Mouse (Mus musculus) CH12.LX (cell line): ENCODE measurements around the gene Xkr7. TPM values are rescaled to one million over a fixed set of nuclear protein-coding genes. Genes with fewer than 3 reads are reported as not detected.

Source experiments
- DNase-seq: peaks from one replicate; pipeline ENCODE4 v3.0.0-alpha.2; 2013; ENCODE audit errors: extremely low read depth
- H3K27ac ChIP-seq: 2 replicates; pipeline ENCODE4 v1.5.1; 2012; ENCODE audit warnings: low read depth, mild to moderate bottlenecking, control low read depth, moderate library complexity; ENCODE audit not compliant: insufficient read depth
- H3K27me3 ChIP-seq: replicated peaks from 2 replicates; pipeline ENCODE3; 2012; ENCODE audit warnings: inconsistent platforms
- H3K36me3 ChIP-seq, 2 experiments: replicated peaks in 1 of 2; 2 replicates each; pipeline versions ENCODE3 to v1.6.1; 2012; ENCODE audit warnings: inconsistent platforms in 1 of 2, low read length in 1 of 2, mild to moderate bottlenecking in 1 of 2, mixed read lengths in 1 of 2, moderate library complexity in 1 of 2; ENCODE audit not compliant: control insufficient read depth in 1 of 2, insufficient read depth in 1 of 2
- H3K4me1 ChIP-seq, 2 experiments: 2 replicates each; pipeline ENCODE4 v1.6.1; 2012; ENCODE audit warnings: inconsistent platforms in 1 of 2, moderate library complexity in 1 of 2; ENCODE audit not compliant: insufficient read depth in 2 of 2, control insufficient read depth in 1 of 2
- H3K4me2 ChIP-seq: 2 replicates; pipeline ENCODE4 v1.6.1; 2012; ENCODE audit warnings: low read depth, mild to moderate bottlenecking, control low read depth; ENCODE audit not compliant: poor library complexity, insufficient read depth, severe bottlenecking
- H3K4me3 ChIP-seq, 3 experiments: fragments of 150-350 bp in 1 of 3; sonication (generic) in 1 of 3; replicated peaks in 1 of 3; 2 replicates each; pipeline versions ENCODE3 to v1.5.1; 2011 to 2012; ENCODE audit warnings: low read depth in 2 of 3, low read length in 2 of 3, mild to moderate bottlenecking in 2 of 3, moderate library complexity in 2 of 3, control low read depth in 1 of 3, improper control_type of control experiment in 1 of 3, inconsistent platforms in 1 of 3, mixed read lengths in 1 of 3; ENCODE audit not compliant: poor library complexity in 1 of 3
- H3K79me2 ChIP-seq: replicated peaks from 2 replicates; pipeline ENCODE4 v1.6.1; 2012; ENCODE audit warnings: mild to moderate bottlenecking, moderate library complexity; ENCODE audit not compliant: control insufficient read depth, poor library complexity, insufficient read depth, severe bottlenecking; ENCODE audit errors: extremely low read depth
- H3K9ac ChIP-seq: 2 replicates; pipeline ENCODE4 v1.6.1; 2012; ENCODE audit warnings: low read depth, mild to moderate bottlenecking, control low read depth, moderate library complexity; ENCODE audit not compliant: insufficient read depth
- H3K9me3 ChIP-seq: replicated peaks from 2 replicates; pipeline ENCODE3; 2012; ENCODE audit warnings: low read length, inconsistent platforms, mixed read lengths
- BHLHE40 ChIP-seq: IDR thresholded peaks from 2 replicates; pipeline ENCODE4 v1.6.1; 2011; ENCODE audit warnings: mild to moderate bottlenecking, low read depth, low read length, improper control_type of control experiment
- CHD1 ChIP-seq: IDR thresholded peaks from 2 replicates; pipeline ENCODE4 v1.6.1; 2012; ENCODE audit warnings: low read depth, low read length, improper control_type of control experiment, inconsistent platforms
- CHD2 ChIP-seq: IDR thresholded peaks from 2 replicates; pipeline ENCODE4 v1.6.1; 2011; ENCODE audit warnings: low read length, improper control_type of control experiment
- E2F4 ChIP-seq: IDR thresholded peaks from 2 replicates; pipeline ENCODE4 v1.6.1; 2011; ENCODE audit warnings: low read depth, low read length, improper control_type of control experiment; ENCODE audit not compliant: insufficient replicate concordance
- ELF1 ChIP-seq: IDR thresholded peaks from 2 replicates; pipeline ENCODE4 v1.6.1; 2014; ENCODE audit warnings: low read depth, mild to moderate bottlenecking, inconsistent platforms, low read length, improper control_type of control experiment
- IRF4 ChIP-seq: IDR thresholded peaks from 2 replicates; pipeline ENCODE4 v1.6.1; 2014; ENCODE audit warnings: low read depth, mild to moderate bottlenecking, inconsistent platforms, low read length, improper control_type of control experiment
- MAX ChIP-seq: IDR thresholded peaks from 2 replicates; pipeline ENCODE4 v1.6.1; 2011; ENCODE audit warnings: low read length, improper control_type of control experiment
- MAZ ChIP-seq: IDR thresholded peaks from 2 replicates; pipeline ENCODE4 v1.6.1; 2012; ENCODE audit warnings: low read depth, mild to moderate bottlenecking, inconsistent platforms, low read length, improper control_type of control experiment, moderate library complexity
- MXI1 ChIP-seq: IDR thresholded peaks from 2 replicates; pipeline ENCODE4 v1.6.1; 2011; ENCODE audit warnings: mild to moderate bottlenecking, low read depth, low read length, improper control_type of control experiment
- MYC ChIP-seq: IDR thresholded peaks from 2 replicates; pipeline ENCODE4 v1.6.1; 2011; ENCODE audit warnings: low read depth, mild to moderate bottlenecking, improper control_type of control experiment, low read length
- PAX5 ChIP-seq: IDR thresholded peaks from 2 replicates; pipeline ENCODE4 v1.6.1; 2012; ENCODE audit warnings: low read length, inconsistent platforms, mixed read lengths
- POLR2A ChIP-seq: IDR thresholded peaks from 2 replicates; pipeline ENCODE4 v1.6.1; 2011; ENCODE audit warnings: low read depth, mild to moderate bottlenecking, improper control_type of control experiment, low read length
- POLR2AphosphoS2 ChIP-seq: IDR thresholded peaks from 2 replicates; pipeline ENCODE4 v1.6.1; 2011; ENCODE audit warnings: low read depth, low read length, improper control_type of control experiment
- RCOR1 ChIP-seq: conservative IDR thresholded peaks from 2 replicates; pipeline ENCODE4 v1.6.1; 2012; ENCODE audit warnings: low read depth, mild to moderate bottlenecking, inconsistent platforms, low read length, improper control_type of control experiment
- SIN3A ChIP-seq: IDR thresholded peaks from 2 replicates; pipeline ENCODE4 v1.6.1; 2012; ENCODE audit warnings: low read length, improper control_type of control experiment, inconsistent platforms
- TBP ChIP-seq: conservative IDR thresholded peaks from 2 replicates; pipeline ENCODE4 v1.6.1; 2011; ENCODE audit warnings: low read depth, low read length, improper control_type of control experiment
- TCF12 ChIP-seq: IDR thresholded peaks from 2 replicates; pipeline ENCODE4 v1.6.1; 2014; ENCODE audit warnings: low read depth, mild to moderate bottlenecking, inconsistent platforms, low read length, improper control_type of control experiment
- ZKSCAN1 ChIP-seq: IDR thresholded peaks from 2 replicates; pipeline ENCODE4 v1.6.1; 2012; ENCODE audit warnings: low read depth, inconsistent platforms, low read length, improper control_type of control experiment, borderline replicate concordance
- dilution Hi-C: fragments of 300-500 bp; cut with MboI; formaldehyde crosslinking; loops from 2 replicates; pipeline ENCODE4 v1.14.3; 2020; ENCODE audit warnings: low sequenced_read_pairs; ENCODE audit not compliant: extremely low pct_unique_long_range_greater_than_20kb, extremely low pct_ligation_motif_present
- in situ Hi-C: fragments of 300-500 bp; cut with MboI; formaldehyde crosslinking; loops from 3 replicates; pipeline ENCODE4 v1.14.3; 2019; ENCODE audit warnings: low sequenced_read_pairs, low pct_ligation_motif_present, low pct_unique_long_range_greater_than_20kb, mixed read lengths
- polyA plus RNA-seq: library from polyadenylated mRNA; unstranded; fragments of >175 nt; gene quantifications from 2 replicates; pipeline ENCODE4 v1.2.1, GENCODE M21; 2012; ENCODE audit warnings: low read depth; ENCODE audit not compliant: insufficient read length
- total RNA-seq, 2 experiments: library from RNA; depleted of rRNA; stranded (reverse); fragments of 300-350 nt in 1 of 2; fragments of >200 nt in 1 of 2; gene quantifications; 2 replicates each; pipeline ENCODE4 v1.2.3; 2012 to 2014

Xkr7 gene
- total RNA-seq (2012; rRNA removed) (not detected in 2 replicates), total RNA-seq (2014; rRNA removed) (not detected in 2 replicates), polyA plus RNA-seq (not detected in 2 replicates)

DNA sequence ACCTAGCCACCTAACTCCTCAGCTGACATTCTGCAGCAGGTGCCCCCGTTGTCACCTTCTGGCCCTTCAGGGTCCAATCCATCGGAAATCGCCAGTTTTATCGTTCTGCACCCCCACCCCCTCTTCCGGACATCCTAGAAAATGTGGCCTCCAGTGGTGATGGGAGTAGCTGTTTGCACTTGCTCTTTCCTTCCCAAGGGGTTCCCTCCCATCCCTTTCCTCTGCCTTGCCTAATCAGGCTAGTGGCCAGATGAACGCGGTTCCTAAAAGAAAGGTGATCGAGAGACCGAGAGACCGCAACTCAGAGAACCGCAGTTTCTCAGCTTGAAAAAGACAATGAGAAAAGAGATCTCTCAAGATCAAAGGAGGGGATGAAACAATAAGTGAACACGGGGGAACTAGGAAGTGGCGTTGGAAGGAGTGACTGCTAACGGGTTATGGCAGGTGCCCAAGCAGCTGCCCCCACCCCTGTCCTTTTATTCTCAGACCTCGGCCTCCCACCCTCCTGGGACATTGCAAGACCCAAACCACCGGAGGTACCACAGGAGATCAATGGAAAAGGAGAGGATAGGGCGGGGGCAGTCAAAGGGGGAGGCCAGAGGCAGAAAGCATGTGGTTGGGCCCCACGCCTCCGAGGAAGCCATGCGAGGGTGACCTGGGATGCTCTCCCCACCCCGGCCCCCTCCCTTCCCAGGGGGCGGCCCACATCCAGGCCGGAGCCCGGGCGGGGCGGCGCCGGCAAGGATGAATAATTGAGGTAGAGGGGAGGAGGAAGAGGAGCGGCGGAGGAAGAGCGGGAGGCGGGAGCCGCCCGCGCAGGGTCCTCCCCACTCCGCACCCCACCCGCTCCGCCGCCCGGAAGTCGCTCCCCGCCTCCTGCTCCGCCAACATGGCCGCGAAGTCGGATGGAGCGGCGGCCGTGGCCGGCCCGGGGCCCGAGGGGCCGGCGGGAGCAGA, at the start of gene Xkr7:
Xkr7 (plus strand) TSS at position 727 of the 957 bp plus-strand sequence.
- H3K4me1 ChIP-seq = no peaks in the 10 kb centered on the region
- peaks cover 83% of the 10 kb centered on the region for H3K27me3 ChIP-seq
- H3K79me2 ChIP-seq = no peaks in the 10 kb centered on the region
- H3K4me3 ChIP-seq = no peak within 1 kb of the TSS
- no peak within 1 kb of the TSS for H3K9ac ChIP-seq
- in situ Hi-C loops (no loop called here), dilution Hi-C loops (no loop called here)
- H3K9me3 ChIP-seq = peaks cover 10% of the 10 kb centered on the region
- no peak within 1 kb of the TSS for H3K4me2 ChIP-seq
- H3K36me3 ChIP-seq = no peaks in the 10 kb centered on the region
- DNase-seq = no peak
- no peak within 1 kb of the TSS for H3K27ac ChIP-seq
- no peak for TF ChIP-seq PAX5
- no peak for TF ChIP-seq ELF1
- TF ChIP-seq MAZ = no peak
- TF ChIP-seq BHLHE40 = no peak
- TF ChIP-seq RCOR1 = no peak
- TF ChIP-seq TBP = no peak
- no peak for TF ChIP-seq CHD1
- TF ChIP-seq CHD2 = no peak
- TF ChIP-seq ZKSCAN1 = no peak
- TF ChIP-seq MYC = no peak
- no peak for TF ChIP-seq MAX

DNA sequence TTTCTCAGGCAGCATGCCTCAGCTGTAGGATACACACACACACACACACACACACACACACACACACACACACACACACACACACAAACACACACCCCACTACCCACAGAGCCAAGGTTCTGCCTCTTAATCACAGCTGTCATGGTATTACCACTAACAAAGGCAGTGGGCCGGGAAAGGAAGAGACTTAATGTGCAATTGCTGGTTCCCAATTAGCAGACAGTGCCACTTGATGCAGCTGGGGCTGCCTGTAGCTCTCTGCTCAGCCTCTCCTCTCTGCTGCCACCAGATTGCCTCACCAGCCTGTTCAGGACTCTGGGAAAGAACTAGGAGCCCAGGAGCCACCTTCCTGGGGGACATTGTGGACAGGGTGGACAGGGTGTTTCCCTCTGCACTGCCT, 46.1 kb upstream of the Xkr7 start:
- no peak overlapping the region for H3K4me2 ChIP-seq
- H3K9ac ChIP-seq = no peak overlapping the region
- in situ Hi-C loops = no loop called here
- peaks cover 14 to 18% of the 10 kb centered on the region in 2 experiments for H3K4me1 ChIP-seq
- H3K4me3 ChIP-seq = no peak overlapping the region
- H3K27ac ChIP-seq = no peak overlapping the region
- H3K9me3 ChIP-seq = peaks cover 3% of the 10 kb centered on the region
- DNase-seq = no peak
- peaks cover 66% of the 10 kb centered on the region for H3K27me3 ChIP-seq
- TF ChIP-seq POLR2A (no peak), TBP (no peak)
- TF ChIP-seq, all 38 proteins: peak for 0
- Histone ChIP-seq H3K36me3 (no peaks in the 10 kb centered on the region), H3K79me2 (no peaks in the 10 kb centered on the region)
- dilution Hi-C loops = no loop called here

DNA sequence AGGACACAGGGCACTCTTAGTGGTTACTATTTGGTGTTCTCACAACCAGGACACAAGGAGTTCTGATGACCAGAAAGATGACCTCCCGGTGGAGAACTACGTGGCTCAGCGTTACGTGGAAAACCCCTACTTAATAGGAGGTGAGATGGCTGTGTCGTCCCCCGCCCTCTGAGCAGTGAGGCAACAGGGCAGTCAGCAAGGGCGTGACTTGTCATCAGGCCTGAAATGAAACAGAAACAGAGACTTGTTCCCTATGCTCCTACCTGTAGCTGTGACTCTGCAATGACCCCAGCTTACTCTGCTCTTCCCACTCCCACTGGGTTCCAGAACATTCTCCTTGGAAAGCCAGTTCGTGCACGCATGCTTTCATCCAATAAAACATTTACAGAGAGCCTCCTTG, 40.1 kb upstream of the Xkr7 start:
- in situ Hi-C loops = no loop called here
- no peaks in the 10 kb centered on the region for H3K79me2 ChIP-seq
- TF ChIP-seq MXI1 (peak; percentile 42; the same call in 1 of the 2 replicates), SIN3A (no peak), MAZ (0 out of 2 replicates have a peak, but pooled peaks have one; percentile 69), TBP (0 out of 2 replicates have a peak, but pooled peaks have one; percentile 25), TCF12 (no peak), ZKSCAN1 (no peak), IRF4 (peak; percentile 61; the same call in 1 of the 2 replicates), E2F4 (no peak), POLR2A (no peak), POLR2AphosphoS2 (no peak)
- H3K9me3 ChIP-seq = no peaks in the 10 kb centered on the region
- H3K9ac ChIP-seq = no peak overlapping the region; the same call in 1 of the 2 replicates
- dilution Hi-C loops = no loop called here
- H3K4me2 ChIP-seq = peak overlapping the region; percentile 85
- no peaks in the 10 kb centered on the region for H3K36me3 ChIP-seq
- H3K4me1 ChIP-seq = peaks cover 34 to 35% of the 10 kb centered on the region in 2 experiments
- H3K27ac ChIP-seq = no peak overlapping the region
- peaks cover 20% of the 10 kb centered on the region for H3K27me3 ChIP-seq
- DNase-seq = peak; percentile 37
- H3K4me3 ChIP-seq = peak overlapping the region in 1 of 3 experiments; percentile 21
